ENCODE assay signal across 12 mouse cellular contexts in the genomic region with DNA sequence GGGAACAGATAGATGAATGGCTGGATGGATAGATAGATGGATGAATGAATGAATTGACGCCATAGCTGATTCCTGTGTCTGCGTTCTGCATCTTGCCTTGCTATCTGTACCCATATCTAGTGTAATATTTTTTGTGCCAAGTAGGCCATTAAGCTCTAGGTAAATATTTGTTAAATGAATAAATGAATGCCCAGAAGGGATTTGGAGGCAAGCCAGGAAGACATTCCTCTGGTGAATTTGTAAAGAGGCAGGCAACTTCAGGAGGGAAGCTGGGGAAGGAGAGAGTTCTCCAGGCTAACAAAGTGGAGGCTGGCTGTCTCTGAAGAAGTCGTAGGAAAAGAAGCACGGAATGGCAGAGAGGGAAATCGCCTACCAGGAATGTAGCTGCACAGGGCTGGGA.
A peak's percentile ranks its signal among the peaks of the same experiment; 100 is the strongest.
DNase-seq lines count a peak whose midpoint lies in the region; ATAC-seq and TF ChIP-seq lines count a peak whose summit lies in the region.
"Had no signal": no experiment of that assay in that cellular context is flagged by ENCODE, and none has a peak within 500 bp of the region (broad histone marks: within the 10 kb centered on the region; RNA-seq: fewer than 3 reads in every experiment).

No protein-coding gene starts in this region.

- TF ChIP-seq EP300 in lung, postnatal 0 days (IDR thresholded peaks at IDR 0.05): no peak

- DNase-seq in embryonic facial prominence, embryonic 10.5 days (ENCODE audit: low spot score): no peak
- DNase-seq in 3T3-L1 (ENCODE audit: low read depth, low spot score): peak; percentile 64
- DNase-seq in lung, postnatal 0 days (ENCODE audit: low spot score): peak; percentile 48
- no peak for DNase-seq in thymus, adult 18-20 months
- DNase-seq in limb, embryonic 10.5 days (ENCODE audit: low spot score): no peak
- DNase-seq in cerebellum, postnatal 10 days: no peak

- H3K4me3 ChIP-seq in embryonic facial prominence, embryonic 13.5 days: no peak overlapping the region
- H3K4me3 ChIP-seq in embryonic facial prominence, embryonic 10.5 days: no peak overlapping the region
- H3K4me3 ChIP-seq in kidney, embryonic 14.5 days (ENCODE audit: low read length): no peak overlapping the region
- no peak overlapping the region for H3K4me3 ChIP-seq in lung, postnatal 0 days (ENCODE audit: low read depth, low read length)
- no peak overlapping the region for H3K4me3 ChIP-seq in limb, embryonic 10.5 days
- H3K4me3 ChIP-seq: left cerebral cortex, adult 2 months; midbrain, embryonic 15.5 days had no signal

- H3K4me2 ChIP-seq in embryonic facial prominence, embryonic 13.5 days: no peak overlapping the region
- H3K4me2 ChIP-seq in kidney, embryonic 14.5 days (replicated peaks; ENCODE audit: low read depth, low read length): no peak overlapping the region
- no peak overlapping the region for H3K4me2 ChIP-seq in lung, postnatal 0 days (replicated peaks; ENCODE audit: low read depth, low read length)
- H3K4me2 ChIP-seq: midbrain, embryonic 15.5 days had no signal

- ATAC-seq in embryonic facial prominence, embryonic 13.5 days (ENCODE audit: insufficient number of reproducible peaks, insufficient read depth, low FRiP score, low TSS enrichment, low read depth): no peak
- ATAC-seq in kidney, embryonic 14.5 days (ENCODE audit: low FRiP score, low TSS enrichment): no peak
- 0 out of 2 replicates have a peak, but pooled peaks have one; percentile 1 for ATAC-seq in lung, postnatal 0 days
- ATAC-seq: midbrain, embryonic 15.5 days had no signal

- no peak for TF ChIP-seq CTCF in lung, postnatal 0 days (IDR thresholded peaks at IDR 0.05)

- H3K27me3 ChIP-seq in embryonic facial prominence, embryonic 13.5 days: no peaks in the 10 kb centered on the region
- H3K27me3 ChIP-seq in embryonic facial prominence, embryonic 10.5 days (replicated peaks; ENCODE audit: low read depth, poor library complexity, severe bottlenecking): no peaks in the 10 kb centered on the region
- H3K27me3 ChIP-seq in kidney, embryonic 14.5 days (ENCODE audit: control insufficient read depth, insufficient read depth, low read length): no peaks in the 10 kb centered on the region
- H3K27me3 ChIP-seq in lung, postnatal 0 days (replicated peaks; ENCODE audit: insufficient read depth, low read length): 0 out of 2 replicates have a peak, but pooled peaks cover 3% of the 10 kb centered on the region
- H3K27me3 ChIP-seq in limb, embryonic 10.5 days (ENCODE audit: low read depth, poor library complexity, severe bottlenecking): no peaks in the 10 kb centered on the region
- H3K27me3 ChIP-seq: midbrain, embryonic 15.5 days had no signal

- WGBS in embryonic facial prominence, embryonic 13.5 days: 60% methylated on average over 5 of the region's 5 CpGs
- 86% methylated on average over 5 of the region's 5 CpGs for WGBS in embryonic facial prominence, embryonic 10.5 days
- WGBS in kidney, embryonic 14.5 days: 73% methylated on average over 5 of the region's 5 CpGs
- 28% methylated on average over 5 of the region's 5 CpGs for WGBS in lung, postnatal 0 days
- whole genome bisulfite sequencing in limb, embryonic 10.5 days: 86% methylated on average over 5 of the region's 5 CpGs

- no peaks in the 10 kb centered on the region for H3K9me3 ChIP-seq in embryonic facial prominence, embryonic 13.5 days
- no peaks in the 10 kb centered on the region for H3K9me3 ChIP-seq in embryonic facial prominence, embryonic 10.5 days
- no peaks in the 10 kb centered on the region for H3K9me3 ChIP-seq in kidney, embryonic 14.5 days (ENCODE audit: control insufficient read depth, low read length)
- no peaks in the 10 kb centered on the region for H3K9me3 ChIP-seq in lung, postnatal 0 days (ENCODE audit: low read length)
- H3K9me3 ChIP-seq in limb, embryonic 10.5 days (replicated peaks): no peaks in the 10 kb centered on the region
- H3K9me3 ChIP-seq: midbrain, embryonic 15.5 days had no signal

- H3K9ac ChIP-seq in embryonic facial prominence, embryonic 13.5 days: no peak overlapping the region
- no peak overlapping the region for H3K9ac ChIP-seq in kidney, embryonic 14.5 days (ENCODE audit: low read depth, low read length)
- no peak overlapping the region for H3K9ac ChIP-seq in lung, postnatal 0 days (replicated peaks; ENCODE audit: low read depth)
- H3K9ac ChIP-seq: liver, embryonic 14.5 days; midbrain, embryonic 15.5 days had no signal

- no peaks in the 10 kb centered on the region for H3K36me3 ChIP-seq in embryonic facial prominence, embryonic 13.5 days
- H3K36me3 ChIP-seq in embryonic facial prominence, embryonic 10.5 days (replicated peaks): no peaks in the 10 kb centered on the region
- no peaks in the 10 kb centered on the region for H3K36me3 ChIP-seq in kidney, embryonic 14.5 days (ENCODE audit: control insufficient read depth, insufficient read depth, low read length)
- H3K36me3 ChIP-seq in lung, postnatal 0 days (ENCODE audit: insufficient read depth, low read length): no peaks in the 10 kb centered on the region
- H3K36me3 ChIP-seq in limb, embryonic 10.5 days: no peaks in the 10 kb centered on the region
- H3K36me3 ChIP-seq: G1E; midbrain, embryonic 15.5 days had no signal

- peaks cover 15% of the 10 kb centered on the region for H3K4me1 ChIP-seq in embryonic facial prominence, embryonic 13.5 days
- peaks cover 9% of the 10 kb centered on the region for H3K4me1 ChIP-seq in embryonic facial prominence, embryonic 10.5 days
- peaks cover 9% of the 10 kb centered on the region; the same call in 1 of the 2 replicates for H3K4me1 ChIP-seq in kidney, embryonic 14.5 days (ENCODE audit: control insufficient read depth, insufficient read depth, low read length)
- H3K4me1 ChIP-seq in lung, postnatal 0 days (ENCODE audit: insufficient read depth, low read depth, low read length): peaks cover 5% of the 10 kb centered on the region; the same call in 1 of the 2 replicates
- H3K4me1 ChIP-seq in limb, embryonic 10.5 days: peaks cover 15% of the 10 kb centered on the region
- H3K4me1 ChIP-seq: midbrain, embryonic 15.5 days had no signal

- H3K27ac ChIP-seq in embryonic facial prominence, embryonic 13.5 days: peak overlapping the region; percentile 48
- no peak overlapping the region for H3K27ac ChIP-seq in embryonic facial prominence, embryonic 10.5 days (replicated peaks)
- peak overlapping the region; percentile 37; the same call in 1 of the 2 replicates for H3K27ac ChIP-seq in kidney, embryonic 14.5 days (ENCODE audit: low read depth, low read length)
- H3K27ac ChIP-seq in lung, postnatal 0 days (ENCODE audit: low read length): no peak overlapping the region
- H3K27ac ChIP-seq in limb, embryonic 10.5 days: no peak overlapping the region
- H3K27ac ChIP-seq: left cerebral cortex, adult 2 months; liver, embryonic 14.5 days; midbrain, embryonic 15.5 days had no signal

Comparison
In these comparisons a context has a peak if more than half of its experiments do, and no peak if none do; other contexts are left out.
1. H3K27ac ChIP-seq: peak in embryonic facial prominence, embryonic 13.5 days (single experiment) and kidney, embryonic 14.5 days (single experiment); none in embryonic facial prominence, embryonic 10.5 days (single experiment), lung, postnatal 0 days (single experiment) and limb, embryonic 10.5 days (single experiment).
2. DNase-seq: peak in 3T3-L1 (single experiment) and lung, postnatal 0 days (single experiment); none in embryonic facial prominence, embryonic 10.5 days (single experiment), thymus, adult 18-20 months (0 of 2), limb, embryonic 10.5 days (single experiment) and cerebellum, postnatal 10 days (0 of 2).